Mouse (Mus musculus) gastrocnemius, postnatal 25 days (tissue): ENCODE results near the gene Jtb. TPM values are rescaled to one million over a fixed set of nuclear protein-coding genes. Genes with fewer than 3 reads are reported as not detected.

ENCODE experiments used
- DNase-seq: peaks from one replicate; pipeline ENCODE4 v3.0.0; 2022
- total RNA-seq, 2 experiments: library from RNA; stranded (reverse); gene quantifications; 1 replicate in 1 of 2; 2 replicates in 1 of 2; pipeline ENCODE4 v1.2.3; 2021

Jtb gene
- total RNA-seq, 2 experiments from 2014 or later, result 54.3 to 56.9 TPM

GRCm38 (mm10) chr3:90263121-90263771, 31.8 kb downstream of the Jtb start:
- no peak for DNase-seq

GRCm38 (mm10) chr3:90264687-90265033, 33.3 kb downstream of the Jtb start:
- DNase-seq, result no peak

DNA sequence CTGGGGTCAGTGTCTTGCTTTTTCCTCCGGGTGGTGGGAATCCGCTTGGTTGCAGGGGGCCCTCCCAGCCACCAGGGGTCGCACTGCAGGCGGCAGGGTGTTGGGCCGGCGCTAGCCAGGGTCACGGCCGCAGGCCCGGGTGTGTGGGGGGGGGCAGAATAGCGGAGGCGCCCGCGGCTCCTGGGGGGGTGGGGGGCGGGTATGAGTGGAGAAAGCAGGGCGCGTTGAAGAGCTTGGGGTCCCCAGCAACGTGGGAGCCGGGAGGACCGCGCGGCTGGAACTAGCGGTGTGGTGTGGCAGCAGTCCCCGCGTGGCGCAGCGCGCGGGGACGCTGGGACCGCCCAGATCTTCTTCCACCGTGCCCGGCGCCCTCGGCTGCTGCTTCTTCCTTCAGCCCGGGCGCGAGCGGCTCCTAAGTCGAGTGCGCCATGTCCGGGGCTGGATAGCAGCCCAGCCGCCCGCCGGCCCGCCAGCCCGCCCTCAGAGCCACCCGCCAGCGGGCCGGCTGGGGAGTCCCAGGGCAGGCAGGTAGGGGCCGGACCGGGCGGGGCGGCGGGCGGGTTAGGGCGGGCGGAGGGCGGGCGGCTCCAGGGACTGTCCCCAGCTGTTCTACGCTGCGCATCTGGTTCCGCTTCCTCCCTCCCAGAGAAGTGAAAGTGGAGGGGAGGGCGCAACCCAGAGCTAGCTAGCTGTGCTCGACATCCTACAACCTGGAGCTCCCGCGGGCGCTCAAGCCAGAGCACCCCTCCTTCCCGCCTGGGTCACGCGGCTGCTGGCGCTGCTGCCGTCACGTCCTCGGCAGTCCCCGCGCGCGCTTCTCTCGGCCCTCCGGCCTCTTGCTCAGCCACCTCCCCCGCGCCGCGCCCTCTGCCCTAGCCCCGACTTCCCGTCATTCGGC, 33.9 kb downstream of the Jtb start, which contains the start of gene Dennd4b:
Dennd4b (plus strand) TSS at position 152 of the 898 bp plus-strand sequence.
- peak; percentile 92 for DNase-seq

GRCm38 (mm10) chr3:90265932-90266741, 34.7 kb downstream of the Jtb start:
- peak; percentile 76 for DNase-seq

- DNase-seq, result no peak
Observed at GRCm38 (mm10) chr3:90266901-90267775, 35.7 kb downstream of the Jtb start.

DNA sequence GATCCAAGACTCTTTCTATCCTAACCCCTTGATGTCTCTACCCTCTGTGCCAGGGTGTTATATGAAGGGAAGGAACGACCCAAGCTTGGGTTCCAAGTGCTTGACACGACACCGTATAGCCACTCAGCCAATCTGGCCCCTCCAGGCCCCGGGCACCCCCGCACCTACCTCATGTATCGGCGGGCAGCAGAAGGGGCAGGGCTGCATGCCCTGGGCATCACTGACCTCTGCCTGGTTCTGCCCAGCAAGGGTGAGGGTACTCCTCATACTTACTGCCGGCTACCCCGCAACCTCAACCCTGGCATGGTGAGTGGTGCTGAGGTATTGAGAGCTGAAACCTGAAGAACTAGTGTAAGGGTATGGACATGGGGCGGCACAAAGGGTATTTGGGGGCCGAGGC, 36.8 kb downstream of the Jtb start:
- DNase-seq, result no peak

DNA sequence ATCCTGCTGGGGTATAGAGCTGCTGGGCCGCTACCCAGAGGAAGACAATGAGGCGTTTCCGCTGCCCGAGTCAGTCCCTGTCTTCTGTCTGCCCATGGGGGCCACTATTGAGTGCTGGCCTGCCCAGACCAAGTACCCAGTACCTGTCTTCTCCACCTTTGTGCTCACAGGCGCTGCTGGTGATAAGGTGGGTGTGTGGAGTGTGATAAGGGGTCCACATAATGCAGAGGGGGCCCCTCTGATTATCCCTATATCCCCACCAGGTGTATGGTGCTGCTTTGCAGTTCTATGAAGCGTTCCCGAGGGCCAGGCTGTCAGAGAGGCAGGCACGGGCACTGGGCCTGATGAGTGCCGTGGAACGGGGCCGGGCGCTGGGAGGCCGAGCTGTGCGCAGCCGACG, 37.6 kb downstream of the Jtb start:
- DNase-seq, result no peak

DNA sequence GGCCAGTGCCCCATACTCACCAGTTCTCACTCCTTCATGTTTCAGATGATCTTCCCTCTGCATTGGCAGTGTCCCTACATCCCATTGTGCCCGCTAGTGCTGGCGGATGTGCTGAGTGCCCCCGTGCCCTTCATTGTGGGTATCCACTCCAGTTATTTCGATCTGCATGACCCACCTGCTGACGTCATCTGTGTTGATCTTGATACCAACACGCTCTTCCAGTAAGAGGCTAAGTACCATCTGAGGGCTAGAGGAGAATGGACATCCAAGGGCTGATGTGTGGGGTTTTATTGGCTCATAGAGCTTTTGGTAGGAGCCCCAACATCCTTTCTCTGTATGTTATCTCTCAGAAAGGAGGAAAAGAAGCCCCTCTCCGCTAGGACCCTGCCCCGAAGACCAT, 39.4 kb downstream of the Jtb start:
- DNase-seq, result no peak

DNA sequence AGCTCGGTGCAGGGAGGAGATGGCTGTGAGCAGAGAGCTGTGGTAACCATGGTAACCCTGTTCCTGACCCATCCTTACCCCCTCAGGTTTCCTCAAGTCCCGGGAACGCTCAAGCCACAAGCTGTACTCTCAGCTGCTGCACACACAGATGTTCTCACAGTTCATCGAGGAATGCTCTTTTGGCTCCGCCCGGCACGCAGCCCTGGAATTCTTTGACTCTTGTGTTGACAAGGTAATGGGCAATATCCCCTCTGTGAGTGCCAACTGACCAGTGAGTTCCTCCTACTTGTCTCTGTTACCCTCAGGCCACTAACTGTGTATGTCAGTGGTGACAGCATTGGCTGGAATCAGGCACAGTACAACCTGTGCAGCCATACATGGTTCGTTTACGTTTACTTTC, 40.8 kb downstream of the Jtb start:
- no peak for DNase-seq

DNA sequence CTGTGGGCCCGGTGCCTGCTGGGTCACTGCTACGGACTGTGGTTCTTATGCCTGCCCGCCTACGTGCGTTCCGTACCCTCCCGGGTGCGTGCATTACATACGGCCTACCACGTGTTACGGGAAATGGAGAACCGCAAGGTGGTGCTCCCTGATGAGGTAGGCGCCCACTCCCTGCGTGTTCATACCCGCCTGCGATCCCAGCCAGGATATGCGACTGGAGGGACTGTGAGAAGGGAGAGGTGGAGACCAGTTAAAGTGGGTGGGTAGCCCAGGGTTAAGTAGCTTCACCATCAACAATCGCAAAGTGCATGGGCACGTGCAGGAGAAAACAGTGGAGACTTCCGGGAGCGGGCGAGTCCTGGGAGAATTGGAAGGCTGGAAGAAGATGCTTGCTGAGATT, 42.5 kb downstream of the Jtb start:
- no peak for DNase-seq

GRCm38 (mm10) chr3:90275286-90275685, 43.9 kb downstream of the Jtb start:
- no peak for DNase-seq

DNA sequence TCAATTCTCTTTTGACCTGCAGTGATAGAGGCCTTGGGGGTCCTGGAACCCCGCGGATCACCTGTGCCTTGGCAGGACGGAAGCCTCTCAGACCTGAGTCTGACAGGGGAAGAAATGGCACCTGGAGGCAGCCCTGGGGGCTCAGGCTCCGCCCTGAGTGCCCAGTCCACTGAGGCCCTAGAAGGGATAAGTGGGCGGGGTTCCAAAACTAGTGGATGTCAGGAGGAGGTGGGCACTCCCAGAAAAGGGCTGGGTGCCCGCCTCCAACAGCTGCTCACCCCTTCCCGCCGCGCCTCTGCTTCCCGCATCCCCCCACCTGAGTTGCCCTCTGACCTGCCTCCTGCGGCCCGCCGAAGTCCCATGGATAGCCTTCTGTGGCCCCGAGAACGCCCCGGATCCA, 45.5 kb downstream of the Jtb start:
- DNase-seq, result no peak

- DNase-seq, result no peak
Observed at GRCm38 (mm10) chr3:90277793-90278192, 46.4 kb downstream of the Jtb start.

DNA sequence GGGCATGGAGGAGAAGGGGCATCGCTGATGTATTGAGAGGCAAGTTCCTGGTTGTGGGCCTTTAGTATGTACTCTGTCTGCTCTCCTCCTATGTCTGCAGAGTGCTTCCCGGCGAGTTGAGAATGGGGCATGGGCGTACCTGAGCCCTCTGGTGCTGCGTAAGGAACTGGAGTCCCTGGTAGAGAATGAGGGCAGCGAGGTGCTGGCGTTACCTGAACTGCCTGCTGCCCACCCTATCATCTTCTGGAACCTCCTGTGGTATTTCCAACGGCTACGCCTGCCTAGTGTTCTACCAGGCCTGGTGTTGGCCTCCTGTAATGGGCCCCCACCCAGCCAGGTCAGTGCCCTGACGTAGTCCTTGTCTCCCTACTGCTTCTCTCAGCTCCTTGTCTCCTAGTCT, 46.8 kb downstream of the Jtb start:
- no peak for DNase-seq

- no peak for DNase-seq
Observed at GRCm38 (mm10) chr3:90279216-90279615, 47.8 kb downstream of the Jtb start.

DNA sequence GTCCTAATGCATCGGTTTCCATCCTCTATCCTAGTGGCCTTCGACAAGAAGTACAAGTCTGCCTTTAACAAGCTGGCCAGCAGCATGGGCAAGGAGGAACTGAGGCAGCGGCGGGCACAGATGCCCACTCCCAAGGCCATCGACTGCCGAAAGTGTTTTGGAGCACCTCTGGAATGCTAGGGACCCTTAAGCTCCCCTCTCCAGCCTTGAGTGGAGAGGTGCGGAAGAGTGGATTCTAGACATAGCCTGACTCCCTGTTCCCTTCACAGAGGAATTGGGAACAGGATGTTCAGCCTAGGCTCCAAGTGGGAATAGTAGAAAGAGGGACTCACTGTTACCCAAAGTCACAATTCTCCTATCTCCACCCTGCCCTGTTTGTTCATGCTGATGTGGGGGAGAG, 48.3 kb downstream of the Jtb start:
- no peak for DNase-seq

DNA sequence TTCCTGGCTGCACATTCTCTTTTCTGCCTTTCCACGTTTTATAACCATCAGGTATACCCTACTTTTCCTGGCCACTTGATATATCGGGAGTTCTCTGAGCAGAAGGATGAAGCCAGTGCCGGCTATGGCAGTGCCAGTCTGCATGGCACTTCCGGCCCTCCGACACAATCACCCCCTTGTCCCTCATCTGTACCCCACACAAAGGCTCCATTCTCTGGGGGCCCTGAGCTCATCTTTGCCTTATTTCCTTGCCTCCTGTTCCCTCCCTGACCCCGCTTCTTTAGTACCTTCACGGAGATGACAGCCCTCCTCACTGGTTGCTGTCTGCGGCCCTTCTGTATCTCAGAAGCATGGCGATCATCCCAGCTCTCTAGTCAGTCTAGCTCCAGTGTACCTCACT, 49.3 kb downstream of the Jtb start:
- no peak for DNase-seq

DNA sequence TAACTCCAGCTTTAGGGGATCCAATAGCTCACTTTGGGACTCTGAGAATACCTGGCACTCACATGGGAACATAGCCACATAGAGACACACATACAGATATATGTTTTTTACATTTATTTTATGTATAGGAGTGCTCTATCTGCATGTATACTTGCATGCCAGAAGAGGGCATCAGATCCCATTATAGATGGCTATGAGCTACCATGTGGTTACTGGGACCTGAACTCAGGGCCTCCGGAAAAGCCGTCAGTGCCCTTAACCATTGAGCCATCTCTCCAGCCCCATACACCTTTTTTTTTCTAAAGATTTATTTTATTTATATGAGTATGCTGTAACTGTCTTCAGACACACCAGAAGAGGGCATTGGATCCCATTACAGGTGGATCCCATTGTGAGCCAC, 52.8 kb downstream of the Jtb start:
- no peak for DNase-seq
